In genomic region chr4:123212330-123212729, GRCm38 (mm10) we compare ENCODE assay signal across 28 mouse cellular contexts. TPM values are rescaled to one million over a fixed set of nuclear protein-coding genes. Genes with fewer than 3 reads are reported as not detected.
DNase-seq lines count a peak whose midpoint lies in the region; ATAC-seq and TF ChIP-seq lines count a peak whose summit lies in the region.
"Had no signal": no experiment of that assay in that cellular context is flagged by ENCODE, and none has a peak within 500 bp of the region (broad histone marks: within the 10 kb centered on the region; RNA-seq: fewer than 3 reads in every experiment).

No protein-coding gene starts in this region.

- ATAC-seq in hindbrain, postnatal 0 days, result peak; percentile 30; the same call in 1 of the 2 replicates
- no peak for ATAC-seq in hindbrain, embryonic 16.5 days
- ATAC-seq in midbrain, embryonic 16.5 days, result peak; percentile 54; the same call in 1 of the 2 replicates
- ATAC-seq in midbrain, embryonic 13.5 days, result no peak
- ATAC-seq in kidney, embryonic 16.5 days (ENCODE audit: low FRiP score, low TSS enrichment), result no peak
- ATAC-seq: activated CD4-positive, CD25-positive, alpha-beta regulatory T cell, adult 4 months; CD4-positive, CD25-positive, alpha-beta regulatory T cell, adult 4 months; forebrain, embryonic 15.5 days; inflammation-experienced regulatory T-cells, adult 6 months; intestine, embryonic 16.5 days had no signal

- H3K4me3 ChIP-seq in hindbrain, postnatal 0 days (ENCODE audit: low read length), result no peak overlapping the region
- no peak overlapping the region for H3K4me3 ChIP-seq in hindbrain, embryonic 16.5 days (ENCODE audit: low read length)
- no peak overlapping the region for H3K4me3 ChIP-seq in midbrain, embryonic 16.5 days (ENCODE audit: low read depth, low read length)
- H3K4me3 ChIP-seq in midbrain, embryonic 13.5 days (replicated peaks), result no peak overlapping the region
- no peak overlapping the region for H3K4me3 ChIP-seq in kidney, embryonic 16.5 days (ENCODE audit: low read length)
- H3K4me3 ChIP-seq: forebrain, embryonic 15.5 days; gastrocnemius, adult 2 months; hindbrain, embryonic 12.5 days; hindbrain, embryonic 15.5 days had no signal

- H3K9me3 ChIP-seq in hindbrain, postnatal 0 days (ENCODE audit: low read length), result no peaks in the 10 kb centered on the region
- no peaks in the 10 kb centered on the region for H3K9me3 ChIP-seq in hindbrain, embryonic 16.5 days (ENCODE audit: control insufficient read depth, low read length)
- no peaks in the 10 kb centered on the region for H3K9me3 ChIP-seq in midbrain, embryonic 16.5 days (replicated peaks; ENCODE audit: control insufficient read depth, low read length, poor library complexity, severe bottlenecking)
- H3K9me3 ChIP-seq in midbrain, embryonic 13.5 days, result no peaks in the 10 kb centered on the region
- no peaks in the 10 kb centered on the region for H3K9me3 ChIP-seq in kidney, embryonic 16.5 days (ENCODE audit: low read length)
- H3K9me3 ChIP-seq: forebrain, embryonic 15.5 days; hindbrain, embryonic 12.5 days; hindbrain, embryonic 15.5 days had no signal

- no peak for DNase-seq in hindbrain, postnatal 0 days (ENCODE audit: low spot score)
- DNase-seq in brain, embryonic 14.5 days (ENCODE audit: low read depth), result peak; percentile 43
- DNase-seq: adrenal gland, adult 8-10 months; adrenal gland, postnatal 25 days; cerebellum, adult 11 months; cerebellum, adult 2 months; cerebellum, postnatal 10 days; gastrocnemius, adult 2 months; gastrocnemius, postnatal 14 days; heart, adult 11 months had no signal

- no peaks in the 10 kb centered on the region for H3K27me3 ChIP-seq in hindbrain, postnatal 0 days (ENCODE audit: insufficient read depth, low read length)
- no peaks in the 10 kb centered on the region for H3K27me3 ChIP-seq in hindbrain, embryonic 16.5 days (replicated peaks; ENCODE audit: control insufficient read depth, insufficient read depth, low read length)
- peaks cover under 1% of the 10 kb centered on the region for H3K27me3 ChIP-seq in midbrain, embryonic 16.5 days (ENCODE audit: control insufficient read depth, insufficient read depth, low read depth, low read length)
- peaks cover 14% of the 10 kb centered on the region for H3K27me3 ChIP-seq in midbrain, embryonic 13.5 days
- H3K27me3 ChIP-seq in kidney, embryonic 16.5 days (ENCODE audit: insufficient read depth, low read length), result no peaks in the 10 kb centered on the region
- H3K27me3 ChIP-seq: forebrain, embryonic 15.5 days; hindbrain, embryonic 15.5 days had no signal

- no peak overlapping the region for H3K9ac ChIP-seq in hindbrain, postnatal 0 days (replicated peaks; ENCODE audit: low read length)
- no peak overlapping the region for H3K9ac ChIP-seq in hindbrain, embryonic 16.5 days (ENCODE audit: low read depth, low read length)
- H3K9ac ChIP-seq in midbrain, embryonic 16.5 days (ENCODE audit: low read depth, low read length), result no peak overlapping the region
- H3K9ac ChIP-seq in midbrain, embryonic 13.5 days (replicated peaks), result no peak overlapping the region
- H3K9ac ChIP-seq in kidney, embryonic 16.5 days (replicated peaks; ENCODE audit: low read length), result no peak overlapping the region
- H3K9ac ChIP-seq: forebrain, embryonic 15.5 days; hindbrain, embryonic 12.5 days; hindbrain, embryonic 15.5 days had no signal

- no peak for TF ChIP-seq CTCF in hindbrain, postnatal 0 days (IDR thresholded peaks at IDR 0.05; ENCODE audit: low read depth)
- no peak for TF ChIP-seq CTCF in brain, embryonic 14.5 days (IDR thresholded peaks at IDR 0.05; ENCODE audit: borderline replicate concordance, extremely low read depth, insufficient read depth, insufficient read length)

- no peak overlapping the region for H3K27ac ChIP-seq in hindbrain, postnatal 0 days
- H3K27ac ChIP-seq in hindbrain, embryonic 16.5 days (ENCODE audit: low read depth, low read length), result no peak overlapping the region
- no peak overlapping the region; the same call in 1 of the 2 replicates for H3K27ac ChIP-seq in midbrain, embryonic 16.5 days (ENCODE audit: low read length)
- no peak overlapping the region for H3K27ac ChIP-seq in midbrain, embryonic 13.5 days
- no peak overlapping the region for H3K27ac ChIP-seq in kidney, embryonic 16.5 days (ENCODE audit: low read length)
- H3K27ac ChIP-seq: forebrain, embryonic 15.5 days; gastrocnemius, adult 2 months; hindbrain, embryonic 12.5 days; hindbrain, embryonic 15.5 days had no signal

- 36% methylated on average over 2 of the region's 2 CpGs for WGBS in hindbrain, postnatal 0 days
- WGBS in hindbrain, embryonic 16.5 days, result 40% methylated on average over 2 of the region's 2 CpGs
- 13% methylated on average over 2 of the region's 2 CpGs for WGBS in midbrain, embryonic 16.5 days
- WGBS in midbrain, embryonic 13.5 days, result 3% methylated on average over 2 of the region's 2 CpGs
- 58% methylated on average over 2 of the region's 2 CpGs for WGBS in kidney, embryonic 16.5 days

- H3K4me1 ChIP-seq in hindbrain, postnatal 0 days (ENCODE audit: insufficient read depth, low read length), result no peaks in the 10 kb centered on the region; the same call in 1 of the 2 replicates
- peaks cover 8% of the 10 kb centered on the region for H3K4me1 ChIP-seq in hindbrain, embryonic 16.5 days (ENCODE audit: control insufficient read depth, insufficient read depth, low read depth, low read length)
- H3K4me1 ChIP-seq in midbrain, embryonic 16.5 days (ENCODE audit: control insufficient read depth, insufficient read depth, low read length), result peaks cover 16% of the 10 kb centered on the region
- H3K4me1 ChIP-seq in midbrain, embryonic 13.5 days (replicated peaks), result peaks cover 17% of the 10 kb centered on the region
- 0 out of 2 replicates have a peak, but pooled peaks cover 10% of the 10 kb centered on the region for H3K4me1 ChIP-seq in kidney, embryonic 16.5 days (ENCODE audit: insufficient read depth, low read length)
- H3K4me1 ChIP-seq: forebrain, embryonic 15.5 days had no signal

- TF ChIP-seq POLR2A in brain, embryonic 14.5 days (IDR thresholded peaks at IDR 0.05; ENCODE audit: borderline replicate concordance, extremely low read depth, insufficient read depth, insufficient read length, poor library complexity, severe bottlenecking), result no peak

- H3K36me3 ChIP-seq in hindbrain, postnatal 0 days (ENCODE audit: insufficient read depth, low read length), result no peaks in the 10 kb centered on the region
- H3K36me3 ChIP-seq in hindbrain, embryonic 16.5 days (ENCODE audit: control insufficient read depth, insufficient read depth, low read length), result no peaks in the 10 kb centered on the region
- no peaks in the 10 kb centered on the region for H3K36me3 ChIP-seq in midbrain, embryonic 16.5 days (ENCODE audit: control insufficient read depth, insufficient read depth, low read length)
- H3K36me3 ChIP-seq in midbrain, embryonic 13.5 days, result no peaks in the 10 kb centered on the region
- H3K36me3 ChIP-seq in kidney, embryonic 16.5 days (ENCODE audit: insufficient read depth, low read length), result no peaks in the 10 kb centered on the region
- H3K36me3 ChIP-seq: forebrain, embryonic 15.5 days; hindbrain, embryonic 12.5 days; hindbrain, embryonic 15.5 days had no signal

- no peak overlapping the region for H3K4me2 ChIP-seq in hindbrain, postnatal 0 days (ENCODE audit: low read depth, low read length)
- H3K4me2 ChIP-seq in hindbrain, embryonic 16.5 days (ENCODE audit: low read length), result no peak overlapping the region
- no peak overlapping the region for H3K4me2 ChIP-seq in midbrain, embryonic 16.5 days (ENCODE audit: low read length)
- H3K4me2 ChIP-seq in midbrain, embryonic 13.5 days (replicated peaks), result no peak overlapping the region
- no peak overlapping the region for H3K4me2 ChIP-seq in kidney, embryonic 16.5 days (replicated peaks; ENCODE audit: low read depth, low read length)
- H3K4me2 ChIP-seq: forebrain, embryonic 15.5 days; heart, embryonic 11.5 days; hindbrain, embryonic 12.5 days; hindbrain, embryonic 15.5 days had no signal

RNA-seq across cellular contexts. Expression of gene Nt5c1a, which starts 11.0 kb away (rescaled TPM):
- total RNA-seq in hindbrain, postnatal 0 days (2014; rRNA removed), result 0.79 and 2.1 TPM in 2 replicates
- 0.39 and 0.53 TPM in 2 replicates for polyA plus RNA-seq in hindbrain, postnatal 0 days (2015; fragmentation: Nextera tagmentation; extraction: Ambion mirVana)
- polyA plus RNA-seq in hindbrain, embryonic 16.5 days (2015; fragmentation: Nextera tagmentation; extraction: Ambion mirVana), result 0.16 TPM in 1 of 2 replicates, not detected in the other
- polyA plus RNA-seq in midbrain, embryonic 16.5 days (2015; fragmentation: Nextera tagmentation; extraction: Ambion mirVana), result 0.15 and 0.17 TPM in 2 replicates
- not detected in 2 replicates for polyA plus RNA-seq in midbrain, embryonic 13.5 days (2015; fragmentation: Nextera tagmentation; extraction: Ambion mirVana)
- 0.22 TPM in 1 of 2 replicates, not detected in the other for polyA plus RNA-seq in brain, embryonic 14.5 days (2012; rRNA removed)
- 0.25 and 0.28 TPM in 2 replicates for polyA plus RNA-seq in kidney, embryonic 16.5 days (2015; fragmentation: Nextera tagmentation; extraction: Ambion mirVana)
- total RNA-seq: hematopoietic stem cell, adult 5-6 weeks; MEL had no signal
- polyA plus RNA-seq: activated CD4-positive, CD25-positive, alpha-beta regulatory T cell, adult 4 months; C2C12; CD4-positive, CD25-positive, alpha-beta regulatory T cell, adult 4 months; embryonic facial prominence, embryonic 11.5 days; embryonic facial prominence, embryonic 14.5 days; forebrain, embryonic 11.5 days; forebrain, embryonic 15.5 days; hindbrain, embryonic 12.5 days; inflammation-experienced regulatory T-cells, adult 6 months; intestine, embryonic 16.5 days had no signal

RNA-seq across cellular contexts. Expression of gene Heyl, which starts 21.0 kb away (rescaled TPM):
- 5.1 and 6.5 TPM in 2 replicates for total RNA-seq in hindbrain, postnatal 0 days (2014; rRNA removed)
- 3.5 TPM in 2 replicates for polyA plus RNA-seq in hindbrain, postnatal 0 days (2015; fragmentation: Nextera tagmentation; extraction: Ambion mirVana)
- 5.3 and 7.6 TPM in 2 replicates for polyA plus RNA-seq in hindbrain, embryonic 16.5 days (2015; fragmentation: Nextera tagmentation; extraction: Ambion mirVana)
- polyA plus RNA-seq in midbrain, embryonic 16.5 days (2015; fragmentation: Nextera tagmentation; extraction: Ambion mirVana), result 5.6 and 6.2 TPM in 2 replicates
- polyA plus RNA-seq in midbrain, embryonic 13.5 days (2015; fragmentation: Nextera tagmentation; extraction: Ambion mirVana), result 5.5 and 6.6 TPM in 2 replicates
- polyA plus RNA-seq in brain, embryonic 14.5 days (2012; rRNA removed), result 3.4 and 7.5 TPM in 2 replicates
- polyA plus RNA-seq in kidney, embryonic 16.5 days (2015; fragmentation: Nextera tagmentation; extraction: Ambion mirVana), result 48.8 and 50.7 TPM in 2 replicates
- total RNA-seq: hematopoietic stem cell, adult 5-6 weeks; MEL had no signal
- polyA plus RNA-seq: activated CD4-positive, CD25-positive, alpha-beta regulatory T cell, adult 4 months; CD4-positive, CD25-positive, alpha-beta regulatory T cell, adult 4 months had no signal

RNA-seq across cellular contexts. Expression of gene Hpcal4, which starts 29.3 kb away (rescaled TPM):
- 32.1 and 46.3 TPM in 2 replicates for total RNA-seq in hindbrain, postnatal 0 days (2014; rRNA removed)
- 37.2 and 43.8 TPM in 2 replicates for polyA plus RNA-seq in hindbrain, postnatal 0 days (2015; fragmentation: Nextera tagmentation; extraction: Ambion mirVana)
- 46.7 and 63.6 TPM in 2 replicates for polyA plus RNA-seq in hindbrain, embryonic 16.5 days (2015; fragmentation: Nextera tagmentation; extraction: Ambion mirVana)
- 69.3 and 76.5 TPM in 2 replicates for polyA plus RNA-seq in midbrain, embryonic 16.5 days (2015; fragmentation: Nextera tagmentation; extraction: Ambion mirVana)
- 14.1 and 16.5 TPM in 2 replicates for polyA plus RNA-seq in midbrain, embryonic 13.5 days (2015; fragmentation: Nextera tagmentation; extraction: Ambion mirVana)
- 12.2 and 16.5 TPM in 2 replicates for polyA plus RNA-seq in brain, embryonic 14.5 days (2012; rRNA removed)
- polyA plus RNA-seq in kidney, embryonic 16.5 days (2015; fragmentation: Nextera tagmentation; extraction: Ambion mirVana), result 1.3 and 1.7 TPM in 2 replicates
- total RNA-seq: hematopoietic stem cell, adult 5-6 weeks; MEL had no signal
- polyA plus RNA-seq: activated CD4-positive, CD25-positive, alpha-beta regulatory T cell, adult 4 months; C2C12; CD4-positive, CD25-positive, alpha-beta regulatory T cell, adult 4 months; inflammation-experienced regulatory T-cells, adult 6 months had no signal

RNA-seq across cellular contexts. Expression of gene Pabpc4, which starts 49.8 kb away (rescaled TPM):
- 100 and 137 TPM in 2 replicates for total RNA-seq in hindbrain, postnatal 0 days (2014; rRNA removed)
- polyA plus RNA-seq in hindbrain, postnatal 0 days (2015; fragmentation: Nextera tagmentation; extraction: Ambion mirVana), result 19.9 and 22.7 TPM in 2 replicates
- 23.0 and 31.4 TPM in 2 replicates for polyA plus RNA-seq in hindbrain, embryonic 16.5 days (2015; fragmentation: Nextera tagmentation; extraction: Ambion mirVana)
- 28.1 and 29.5 TPM in 2 replicates for polyA plus RNA-seq in midbrain, embryonic 16.5 days (2015; fragmentation: Nextera tagmentation; extraction: Ambion mirVana)
- 25.5 and 27.1 TPM in 2 replicates for polyA plus RNA-seq in midbrain, embryonic 13.5 days (2015; fragmentation: Nextera tagmentation; extraction: Ambion mirVana)
- 79.9 and 85.0 TPM in 2 replicates for polyA plus RNA-seq in brain, embryonic 14.5 days (2012; rRNA removed)
- 45.0 and 47.7 TPM in 2 replicates for polyA plus RNA-seq in kidney, embryonic 16.5 days (2015; fragmentation: Nextera tagmentation; extraction: Ambion mirVana)

Comparison
In these comparisons a context has a peak if more than half of its experiments do, and no peak if none do; other contexts are left out.
1. ATAC-seq: peak in hindbrain, postnatal 0 days (single experiment) and midbrain, embryonic 16.5 days (single experiment); none in hindbrain, embryonic 16.5 days (single experiment), midbrain, embryonic 13.5 days (single experiment) and kidney, embryonic 16.5 days (single experiment).